Mouse (Mus musculus) urinary bladder, postnatal 10 days (tissue): Measurements from ENCODE around the gene Pdx1.

ENCODE experiments used
- DNase-seq: peaks from one replicate; pipeline ENCODE4 v3.0.0; 2022; ENCODE audit warnings: low spot score

Gene Pdx1

DNA sequence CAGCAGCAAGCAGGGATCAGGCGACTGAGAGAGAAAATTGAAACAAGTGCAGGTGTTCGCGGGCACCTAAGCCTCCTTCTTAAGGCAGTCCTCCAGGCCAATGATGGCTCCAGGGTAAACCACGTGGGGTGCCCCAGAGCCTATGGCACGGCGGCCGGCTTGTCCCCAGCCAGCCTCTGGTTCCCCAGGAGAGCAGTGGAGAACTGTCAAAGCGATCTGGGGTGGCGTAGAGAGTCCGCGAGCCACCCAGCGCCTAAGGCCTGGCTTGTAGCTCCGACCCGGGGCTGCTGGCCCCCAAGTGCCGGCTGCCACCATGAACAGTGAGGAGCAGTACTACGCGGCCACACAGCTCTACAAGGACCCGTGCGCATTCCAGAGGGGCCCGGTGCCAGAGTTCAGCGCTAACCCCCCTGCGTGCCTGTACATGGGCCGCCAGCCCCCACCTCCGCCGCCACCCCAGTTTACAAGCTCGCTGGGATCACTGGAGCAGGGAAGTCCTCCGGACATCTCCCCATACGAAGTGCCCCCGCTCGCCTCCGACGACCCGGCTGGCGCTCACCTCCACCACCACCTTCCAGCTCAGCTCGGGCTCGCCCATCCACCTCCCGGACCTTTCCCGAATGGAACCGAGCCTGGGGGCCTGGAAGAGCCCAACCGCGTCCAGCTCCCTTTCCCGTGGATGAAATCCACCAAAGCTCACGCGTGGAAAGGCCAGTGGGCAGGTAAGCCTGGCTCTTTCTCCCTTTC lies at the start of gene Pdx1:
Gene Pdx1, plus strand, starts transcription at position 34 of the 747 bp plus-strand sequence.
- DNase-seq, result no peak

DNA sequence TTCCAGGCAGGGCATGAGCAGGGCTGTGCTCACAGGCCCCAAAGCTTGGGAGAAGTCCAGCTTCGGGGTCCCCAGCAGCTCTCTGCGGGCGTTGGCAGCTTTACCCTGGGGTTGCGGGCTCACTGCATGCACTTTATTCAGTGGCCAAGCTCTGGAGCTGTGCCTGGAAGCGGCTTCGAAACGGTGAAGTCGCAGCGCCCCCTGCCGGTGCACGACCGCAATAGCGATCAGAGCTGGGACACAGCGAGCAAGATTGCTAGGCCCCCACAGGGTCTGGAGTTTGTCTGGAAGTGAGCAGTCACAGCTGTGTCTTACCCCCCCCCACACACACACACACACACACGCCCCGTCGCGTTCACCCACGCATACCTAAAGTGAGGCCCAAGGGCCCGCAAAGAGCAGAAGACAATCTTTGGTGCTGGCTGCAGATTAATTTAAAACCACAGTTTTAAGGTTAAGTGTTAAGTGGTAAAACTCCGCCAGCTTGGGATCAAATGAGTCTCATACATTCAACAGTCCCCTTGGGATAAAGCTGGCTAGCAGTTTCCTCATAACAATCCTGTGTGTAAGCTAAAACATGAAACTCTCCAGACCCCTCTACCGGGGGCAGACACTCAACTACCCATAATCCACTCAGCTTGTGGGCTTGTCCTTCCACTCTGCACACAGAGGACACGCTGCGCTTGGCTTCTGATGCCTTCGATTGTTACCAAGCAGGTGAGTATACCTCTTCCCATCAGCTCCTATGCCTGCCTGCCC lies 42.2 kb upstream of the Pdx1 start:
- DNase-seq, result peak; percentile 63

DNA sequence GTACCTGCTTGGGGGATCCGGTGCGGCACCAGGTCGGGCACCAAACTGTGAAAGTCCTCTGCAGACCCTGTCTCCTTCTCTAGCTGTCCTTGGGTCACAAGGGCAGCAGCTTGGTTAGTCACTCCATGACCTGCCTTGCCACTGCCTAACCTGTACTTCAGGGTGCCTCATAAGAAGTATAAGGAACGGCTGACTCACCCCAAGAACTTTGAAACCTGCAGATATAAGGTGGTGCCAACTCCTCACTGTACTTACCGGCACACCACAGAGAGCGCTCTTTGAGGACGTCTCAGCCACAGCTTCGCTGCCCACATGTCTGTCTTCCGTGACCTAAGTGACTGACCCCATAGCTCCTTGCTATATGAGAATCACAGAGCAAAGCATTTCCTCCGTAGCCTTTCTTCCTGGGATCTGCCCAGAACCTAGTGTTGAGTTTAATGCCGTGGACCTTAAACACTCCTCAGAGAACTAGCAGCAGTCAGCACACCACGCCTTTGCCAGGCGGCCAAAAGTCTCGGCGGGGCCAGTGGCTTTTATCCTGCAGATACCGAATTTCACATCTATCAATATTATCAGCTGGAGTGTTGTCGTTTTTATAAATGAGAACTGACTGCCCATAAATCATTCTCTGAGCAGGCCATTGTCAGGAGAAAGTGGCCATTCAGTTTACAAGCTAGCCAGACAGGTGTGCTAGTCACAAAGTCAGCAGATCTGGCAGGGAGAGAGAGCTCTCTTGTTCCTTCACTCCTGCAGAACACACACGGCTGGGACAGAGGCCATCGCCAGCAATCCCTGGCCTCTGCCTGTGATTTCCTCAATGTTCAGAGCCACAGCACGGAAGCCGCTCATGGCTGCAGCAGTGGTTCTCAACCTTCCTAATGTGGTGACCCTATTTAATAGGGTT lies 34.1 kb upstream of the Pdx1 start:
- DNase-seq, result no peak

DNA sequence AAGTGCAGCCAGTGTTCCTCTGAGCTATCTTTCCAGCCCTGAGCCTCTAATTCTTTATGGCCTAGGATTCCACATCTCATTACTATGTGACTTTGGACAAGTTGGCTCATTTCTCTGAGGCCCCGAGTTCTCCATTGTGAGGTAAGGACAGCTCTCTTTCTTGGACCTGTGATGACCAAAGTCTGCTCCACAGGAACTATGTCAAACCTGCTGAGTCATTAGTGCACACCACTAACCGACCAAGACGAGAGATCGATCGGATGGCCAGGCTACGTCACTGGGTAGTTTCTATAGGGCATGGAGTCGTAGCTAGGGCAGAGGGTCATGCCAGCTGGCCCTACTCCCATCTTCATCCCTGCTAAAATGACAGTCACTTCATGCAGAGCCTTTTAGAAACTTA lies 25.9 kb upstream of the Pdx1 start:
- DNase-seq, result no peak

DNA sequence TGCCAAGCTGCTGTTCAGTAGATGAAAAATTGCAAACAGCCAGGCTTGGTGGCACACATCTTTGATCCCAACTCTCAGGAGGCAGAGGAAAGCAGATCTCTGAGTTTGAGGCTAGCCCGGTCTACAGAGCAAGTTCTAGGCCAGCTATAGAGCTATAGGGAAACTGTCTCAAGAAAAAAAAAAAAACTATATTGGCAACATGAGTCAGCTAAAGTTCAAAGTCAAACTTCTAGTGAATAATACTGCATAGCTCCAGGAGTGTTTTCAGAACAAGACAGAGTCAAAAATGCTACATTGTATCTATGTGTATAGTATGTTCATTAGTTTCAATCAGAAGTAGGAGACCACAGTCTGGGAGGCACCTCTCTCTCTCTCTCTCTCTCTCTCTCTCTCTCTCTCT lies 9.6 kb upstream of the Pdx1 start:
- DNase-seq, result no peak

DNA sequence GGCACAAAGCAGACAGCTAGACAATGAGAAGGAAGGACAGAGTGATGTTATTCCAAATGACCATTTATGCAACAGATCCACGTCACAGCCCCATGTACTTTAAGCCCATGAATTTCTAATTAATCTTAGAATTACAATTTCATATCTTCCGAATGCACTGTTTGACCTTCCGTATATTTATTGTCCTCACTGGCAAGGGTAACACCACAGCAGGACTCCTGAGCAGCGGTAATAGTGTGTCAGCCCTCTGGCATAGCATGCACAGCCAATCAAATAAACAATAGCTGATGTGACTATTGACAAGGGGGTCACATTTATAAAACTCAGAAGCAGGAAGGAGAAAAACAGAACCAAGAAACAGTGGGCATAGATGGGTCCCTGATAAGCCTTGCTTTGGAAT lies 9.0 kb upstream of the Pdx1 start:
- no peak for DNase-seq

DNA sequence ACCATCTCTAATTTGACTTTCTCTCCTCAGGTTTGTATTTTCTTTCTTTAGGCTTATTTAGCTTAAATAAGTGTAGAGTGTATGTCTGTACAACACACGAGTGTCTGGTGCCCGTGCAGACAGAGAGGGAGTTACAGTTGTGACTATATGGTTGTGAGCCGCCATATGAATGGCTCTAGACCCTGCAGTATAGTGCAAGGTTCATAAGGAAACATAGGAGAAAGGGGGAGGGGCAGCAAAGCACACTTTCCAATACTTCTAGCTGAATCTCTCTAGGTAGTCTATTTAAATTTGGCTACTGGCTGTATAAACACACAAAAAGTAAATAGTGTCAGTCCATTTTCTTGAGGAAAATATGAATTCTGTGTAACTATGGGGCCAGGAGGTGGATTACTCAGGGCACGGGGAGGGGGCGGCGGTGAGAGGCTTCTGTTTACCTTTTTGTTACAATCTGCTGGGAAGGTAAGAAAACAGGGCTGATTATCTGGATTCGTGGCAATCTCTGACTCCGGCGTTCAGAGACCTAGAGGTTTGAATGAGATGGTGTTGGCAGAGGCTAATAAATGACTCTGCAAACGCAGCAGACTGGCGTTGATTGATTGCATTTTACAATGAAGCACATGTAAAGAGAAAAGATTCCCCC lies 7.7 kb upstream of the Pdx1 start:
- DNase-seq, result no peak

DNA sequence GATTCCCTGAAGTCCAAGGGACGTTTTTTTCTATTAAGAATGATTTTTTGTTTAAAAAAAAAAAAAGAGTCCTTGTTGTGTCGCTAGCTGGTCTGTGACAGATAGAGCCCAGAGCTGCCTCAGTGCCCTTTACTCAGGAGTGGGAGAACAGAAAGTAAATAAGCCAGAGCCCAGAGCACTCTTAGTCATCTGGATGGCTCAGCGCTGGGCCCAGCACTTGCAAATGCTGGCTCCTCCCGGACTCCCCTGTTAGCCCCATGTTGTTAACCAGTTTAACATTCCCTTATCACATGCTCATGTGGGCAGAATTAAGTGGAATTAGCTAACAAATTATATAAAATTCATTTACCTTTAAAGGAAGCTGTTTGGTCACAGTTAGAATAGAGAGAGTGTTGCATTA lies 5.8 kb upstream of the Pdx1 start:
- no peak for DNase-seq

DNA sequence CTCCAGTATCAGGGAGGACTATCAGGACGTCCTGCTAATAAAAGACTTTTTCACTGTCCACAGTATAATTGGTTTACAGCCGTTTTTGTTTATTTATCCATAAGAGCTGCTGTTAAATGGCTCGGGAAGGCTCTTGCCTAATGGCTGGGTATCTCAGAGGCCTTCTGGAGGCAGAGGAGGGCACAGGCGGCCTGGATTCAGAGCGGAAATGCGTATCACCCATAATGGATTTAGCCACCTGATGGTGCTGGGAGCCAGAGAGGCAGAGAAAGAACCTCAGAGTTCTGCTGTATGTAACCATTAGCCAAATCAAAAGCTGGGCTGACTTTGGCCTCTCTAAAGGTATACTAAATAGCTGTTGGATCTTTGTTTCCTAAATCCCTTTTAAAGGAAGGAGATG lies 2.3 kb upstream of the Pdx1 start:
- DNase-seq, result no peak

DNA sequence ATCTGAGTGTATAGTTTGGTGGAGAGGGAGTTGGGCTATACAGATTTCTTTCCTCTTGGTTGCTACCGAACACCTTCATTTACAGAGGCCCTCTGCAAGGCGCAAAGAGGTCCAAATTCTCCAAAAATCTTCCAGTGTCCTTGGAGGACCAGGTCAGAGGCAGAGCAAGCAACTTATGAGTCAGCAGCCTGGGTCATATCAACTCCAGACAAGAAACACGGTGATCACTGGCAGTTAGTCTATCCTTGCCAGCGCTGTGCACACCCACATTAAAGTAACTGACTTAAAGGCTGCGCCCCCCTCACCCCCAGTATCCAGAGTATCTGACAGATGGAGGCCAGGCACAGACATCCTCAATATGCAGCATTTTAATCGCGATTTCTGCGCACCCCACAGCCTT lies 1.0 kb upstream of the Pdx1 start:
- DNase-seq, result no peak

DNA sequence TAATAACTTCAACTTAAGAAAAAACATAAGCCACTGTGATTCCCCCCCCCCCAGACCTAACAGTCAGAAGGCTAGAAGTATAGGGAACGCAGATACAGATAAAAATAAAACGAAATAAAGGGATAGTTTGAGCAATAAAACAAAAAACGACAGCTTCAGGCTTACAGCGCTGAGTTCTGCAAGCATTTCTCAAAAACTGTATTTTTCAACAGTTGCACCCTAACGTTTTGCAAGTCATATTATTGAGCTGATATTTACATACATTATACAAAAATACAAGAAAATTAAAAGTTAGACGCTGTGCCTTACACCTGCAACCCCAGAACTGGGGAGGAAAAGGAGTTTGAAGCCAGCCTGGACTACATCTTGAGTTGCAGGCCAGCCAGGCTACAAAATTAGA lies 388 bp upstream of the Pdx1 start:
- DNase-seq, result no peak

DNA sequence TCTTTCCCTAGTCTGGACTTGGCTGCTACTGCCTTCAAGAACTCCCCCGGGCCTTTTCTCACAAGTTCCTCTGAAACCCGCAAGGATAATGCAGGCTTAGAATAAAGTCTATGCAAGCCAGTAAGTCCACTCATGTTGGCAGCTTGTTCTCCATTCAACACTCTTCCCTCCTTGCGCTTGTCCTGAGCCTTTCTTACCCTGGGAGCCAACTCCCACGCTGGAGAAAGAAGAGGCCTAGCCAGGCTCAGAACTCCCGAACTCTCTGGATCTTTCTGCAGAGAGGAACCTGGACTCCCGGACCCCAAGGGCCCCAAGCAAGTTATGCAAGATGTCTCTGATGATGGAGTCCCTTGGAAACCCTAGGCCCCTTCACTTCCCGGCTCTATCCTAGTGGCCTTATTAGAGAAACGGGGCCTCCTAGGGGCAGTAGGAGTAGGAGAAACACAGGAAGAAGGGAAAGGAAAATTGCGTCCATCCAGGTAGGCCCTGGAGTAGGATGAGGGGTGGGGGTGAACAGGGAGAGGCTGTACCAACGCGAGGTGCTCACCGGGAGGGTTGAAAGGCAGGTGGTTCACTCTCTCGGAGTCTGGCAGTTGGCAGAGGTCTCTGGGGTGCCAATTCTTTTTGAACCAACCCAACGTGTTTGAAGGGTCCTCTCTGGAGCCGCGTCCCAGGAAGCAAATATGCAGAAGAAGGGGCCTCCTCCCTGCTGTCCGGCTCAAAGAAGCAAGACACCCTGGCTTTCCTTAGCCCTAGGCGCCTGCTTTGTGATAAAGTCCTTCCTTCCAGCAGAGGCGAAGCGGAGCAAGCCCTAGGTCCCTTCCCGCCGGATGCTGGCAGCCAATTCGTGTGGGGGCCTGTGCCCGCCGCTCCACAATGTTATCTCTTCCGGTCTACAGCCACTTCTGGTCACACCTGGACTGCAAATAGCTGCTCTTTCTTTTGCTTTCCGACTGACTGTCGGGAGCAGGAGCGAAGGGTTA lies 1.2 kb downstream of the Pdx1 start:
- no peak for DNase-seq

DNA sequence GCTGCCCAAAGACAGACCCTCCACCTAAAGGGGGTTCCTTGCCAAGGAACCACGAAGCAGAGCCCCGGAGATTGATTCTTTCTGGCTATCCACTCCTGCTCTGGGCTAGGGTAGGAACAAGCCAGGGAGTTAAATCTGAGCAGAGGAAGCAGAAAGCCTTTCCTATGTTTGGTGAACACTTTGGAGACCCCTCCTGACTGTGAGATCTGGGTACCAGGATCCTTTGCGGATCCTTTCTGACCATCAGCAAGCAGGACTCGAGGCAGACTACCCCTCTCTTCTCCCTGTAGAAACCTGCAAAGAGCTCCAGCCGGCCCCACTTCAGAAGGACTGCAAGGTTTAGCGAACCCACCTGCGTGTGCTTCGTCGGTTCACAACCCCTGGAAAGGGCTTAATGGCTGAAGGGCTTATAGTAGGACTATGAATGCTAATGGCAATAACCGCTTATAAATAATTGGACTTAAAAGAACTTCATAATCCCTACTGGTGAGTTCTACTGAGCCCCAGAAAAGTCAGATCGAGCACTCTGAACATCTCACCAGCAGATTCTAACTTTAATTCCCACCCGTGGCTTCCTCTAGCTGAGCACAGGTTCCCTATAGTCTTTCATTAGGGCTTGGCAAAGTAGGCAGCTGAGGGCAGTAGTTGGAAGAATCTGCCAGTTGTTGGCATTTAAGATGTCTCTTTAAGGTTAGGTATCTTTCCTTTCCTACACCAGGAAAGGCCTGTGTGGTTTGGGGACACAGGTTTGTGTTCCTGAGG lies 2.5 kb downstream of the Pdx1 start:
- no peak for DNase-seq

DNA sequence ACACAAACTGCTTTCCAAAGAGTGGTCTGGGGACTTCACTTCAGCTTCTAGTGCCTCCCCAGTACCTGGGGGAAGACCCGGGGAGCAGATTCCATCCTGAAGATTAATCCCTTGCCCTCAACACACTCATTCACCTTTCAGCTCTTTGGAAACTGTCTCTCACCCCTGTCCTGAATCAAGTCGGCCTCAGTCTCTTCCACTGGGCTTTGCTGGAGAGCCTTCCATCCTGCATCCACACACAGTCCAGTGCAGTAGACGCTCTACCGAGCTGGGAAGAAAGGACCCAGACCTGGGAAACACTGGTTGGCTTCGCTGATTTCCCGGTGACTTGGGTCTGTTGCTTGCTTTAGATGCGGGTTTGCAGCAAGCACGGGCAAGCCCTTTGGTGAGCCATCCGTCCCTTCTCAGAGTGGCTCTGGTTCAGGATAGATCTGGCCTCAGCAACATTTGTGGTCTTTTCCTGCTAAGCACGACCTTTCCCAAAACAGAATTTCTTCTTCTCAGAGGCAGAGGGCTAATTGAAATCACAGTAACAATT lies 3.1 kb downstream of the Pdx1 start:
- DNase-seq, result no peak

DNA sequence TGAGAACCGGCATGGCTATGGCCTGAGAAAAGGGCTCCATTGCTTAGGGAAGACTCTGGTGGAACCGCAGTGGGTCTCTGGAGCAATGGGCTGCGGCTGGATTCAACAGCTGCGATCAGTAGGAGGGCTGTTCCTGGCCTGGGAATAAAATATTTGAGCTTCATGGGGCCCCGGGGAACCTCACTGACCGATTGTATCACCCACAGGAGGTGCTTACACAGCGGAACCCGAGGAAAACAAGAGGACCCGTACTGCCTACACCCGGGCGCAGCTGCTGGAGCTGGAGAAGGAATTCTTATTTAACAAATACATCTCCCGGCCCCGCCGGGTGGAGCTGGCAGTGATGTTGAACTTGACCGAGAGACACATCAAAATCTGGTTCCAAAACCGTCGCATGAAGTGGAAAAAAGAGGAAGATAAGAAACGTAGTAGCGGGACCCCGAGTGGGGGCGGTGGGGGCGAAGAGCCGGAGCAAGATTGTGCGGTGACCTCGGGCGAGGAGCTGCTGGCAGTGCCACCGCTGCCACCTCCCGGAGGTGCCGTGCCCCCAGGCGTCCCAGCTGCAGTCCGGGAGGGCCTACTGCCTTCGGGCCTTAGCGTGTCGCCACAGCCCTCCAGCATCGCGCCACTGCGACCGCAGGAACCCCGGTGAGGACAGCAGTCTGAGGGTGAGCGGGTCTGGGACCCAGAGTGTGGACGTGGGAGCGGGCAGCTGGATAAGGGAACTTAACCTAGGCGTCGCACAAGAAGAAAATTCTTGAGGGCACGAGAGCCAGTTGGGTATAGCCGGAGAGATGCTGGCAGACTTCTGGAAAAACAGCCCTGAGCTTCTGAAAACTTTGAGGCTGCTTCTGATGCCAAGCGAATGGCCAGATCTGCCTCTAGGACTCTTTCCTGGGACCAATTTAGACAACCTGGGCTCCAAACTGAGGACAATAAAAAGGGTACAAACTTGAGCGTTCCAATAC lies 4.7 kb downstream of the Pdx1 start:
- DNase-seq, result no peak

DNA sequence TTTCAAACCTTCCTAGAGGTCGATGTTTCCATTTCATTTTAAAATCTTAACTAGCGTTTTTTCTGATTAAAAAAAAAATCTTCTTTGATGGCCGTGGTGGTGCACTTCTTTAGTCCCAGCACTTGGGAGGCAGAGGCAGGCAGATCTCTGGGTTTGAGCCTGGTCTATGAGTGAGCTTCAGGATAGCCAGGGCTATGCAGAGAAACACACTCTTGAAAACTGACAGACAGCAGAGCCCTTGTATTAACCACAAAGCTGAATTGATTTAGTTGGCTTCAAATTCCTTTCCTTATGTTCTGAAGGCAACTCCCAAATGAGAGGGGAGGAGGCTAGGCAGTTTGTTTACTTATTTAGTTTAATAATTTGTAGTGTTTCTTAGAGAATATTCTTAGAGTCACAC lies 6.0 kb downstream of the Pdx1 start:
- DNase-seq, result no peak

DNA sequence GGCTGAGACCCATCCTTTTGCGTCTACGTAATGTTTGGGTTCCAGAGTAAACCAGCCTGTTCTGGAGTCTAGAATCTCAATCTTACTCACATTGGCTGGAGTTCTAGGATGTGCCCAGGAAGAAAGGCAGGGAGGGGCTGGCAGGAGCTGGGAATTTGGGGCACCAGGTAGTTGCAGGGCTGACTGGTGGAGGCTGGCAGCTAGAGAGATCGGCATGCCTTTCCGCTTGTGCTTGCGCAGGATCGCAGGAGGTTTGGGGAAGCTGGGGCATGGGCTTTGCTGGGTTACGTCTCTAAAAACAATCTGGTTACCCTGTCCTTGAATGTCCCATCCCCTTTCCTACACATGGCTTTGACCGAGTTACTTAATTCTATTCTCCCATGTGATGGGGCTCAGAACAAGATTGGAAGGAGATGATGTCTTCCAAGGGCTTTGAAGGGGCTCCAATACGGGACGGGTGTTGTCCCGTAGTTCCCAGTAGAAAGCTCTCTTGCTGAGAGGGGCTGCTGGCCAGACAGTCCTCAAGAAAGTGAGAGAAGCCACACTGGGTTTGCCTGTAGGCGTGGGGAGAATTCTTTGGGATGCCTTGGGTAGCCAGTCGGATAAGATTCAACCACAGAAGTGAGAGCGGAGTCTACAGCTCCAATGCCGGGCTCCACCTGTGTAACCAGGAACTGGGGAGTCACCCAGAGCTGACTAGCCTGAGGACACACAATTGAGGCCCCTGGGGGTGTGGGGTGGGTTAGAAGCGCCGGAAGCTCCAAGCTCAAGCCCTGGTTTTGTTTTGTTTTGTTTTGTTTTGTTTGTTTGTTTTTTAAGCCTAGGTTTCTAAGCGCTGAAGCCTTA lies 7.2 kb downstream of the Pdx1 start:
- DNase-seq, result no peak

DNA sequence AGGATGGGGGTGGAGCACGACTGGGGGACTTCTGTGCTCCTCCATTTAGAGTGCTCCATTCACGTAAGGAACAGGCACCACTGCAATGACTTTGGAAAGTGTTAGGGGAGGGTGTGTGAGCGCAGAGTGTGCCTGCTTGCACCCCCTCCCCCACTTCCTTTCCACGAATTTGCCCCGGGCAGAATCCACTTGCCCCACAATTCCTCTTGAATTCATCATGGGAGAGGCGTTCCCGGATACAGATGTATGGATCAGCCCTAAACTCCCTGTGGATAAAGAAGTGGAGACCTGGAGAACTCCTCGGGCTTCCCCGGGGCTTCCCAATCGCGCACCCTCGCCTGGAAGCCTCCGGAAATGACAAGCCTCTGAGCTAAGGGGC lies 7.8 kb downstream of the Pdx1 start:
- DNase-seq, result no peak
